Mouse (Mus musculus): ENCODE data around the gene Klra4. TPM values are rescaled to one million over a fixed set of nuclear protein-coding genes. Genes with fewer than 3 reads are reported as not detected.

Klra4 gene
- not detected for polyA plus RNA-seq (2017; shearing (Covaris generic))

GRCm38 (mm10) chr6:130067171-130067570, at the start of gene Klra4:
Gene Klra4 (minus strand): TSS chr6:130067271.

GRCm38 (mm10) chr6:130026854-130027253, 40.2 kb downstream of the Klra4 start, which contains the start of gene Klra6:
Gene Klra6 (minus strand): TSS chr6:130026954.

Other genes with a start within 250 kb of the Klra4 start
- gene Gm17631, start 204.6 kb downstream of the Klra4 start, polyA plus RNA-seq (2017; shearing (Covaris generic)), result not detected
- not detected for gene Klra17, start 190.6 kb downstream of the Klra4 start, polyA plus RNA-seq (2017; shearing (Covaris generic))
- not detected for gene Klra5, start 149.6 kb downstream of the Klra4 start, polyA plus RNA-seq (2017; shearing (Covaris generic))
- not detected for gene Klra6, start 40.3 kb downstream of the Klra4 start, polyA plus RNA-seq (2017; shearing (Covaris generic))
- gene Klra8, start 62.6 kb upstream of the Klra4 start, polyA plus RNA-seq (2017; shearing (Covaris generic)), result not detected
- gene Klra9, start 125.8 kb upstream of the Klra4 start, polyA plus RNA-seq (2017; shearing (Covaris generic)), result not detected
- gene Klra7, start 166.1 kb upstream of the Klra4 start, polyA plus RNA-seq (2017; shearing (Covaris generic)), result not detected
- not detected for gene Klra10, start 214.7 kb upstream of the Klra4 start, polyA plus RNA-seq (2017; shearing (Covaris generic))

Data from naive thymus-derived CD4-positive, alpha-beta T cell, adult 5 months (primary cell).